Mouse (Mus musculus) gastrocnemius, postnatal 36 days (tissue): ENCODE data around the gene Zkscan6. TPM values are rescaled to one million over a fixed set of nuclear protein-coding genes. Genes with fewer than 3 reads are reported as not detected.
A peak's percentile ranks its signal among the peaks of the same experiment; 100 is the strongest.

Source experiments
- DNase-seq, 2 experiments: peaks; one replicate each; pipeline ENCODE4 v3.0.0; 2022
- intact Hi-C: fragments of 180-260 bp; cut with DNase I; formaldehyde crosslinking; loops from one replicate; pipeline ENCODE4 v1.15.1; 2025
- long read RNA-seq, 2 experiments: library from polyadenylated mRNA; stranded (forward); transcript quantifications; one replicate each; pipeline ENCODE4 v2.0.0; 2021
- total RNA-seq, 2 experiments: library from RNA; stranded (reverse); gene quantifications; 2 replicates each; pipeline ENCODE4 v1.2.3; 2021

Gene Zkscan6
- total RNA-seq, result 1 to 10 TPM; 1.4 to 2.6 TPM
- long read RNA-seq, experiment 1, result 0 reads
- long read RNA-seq, experiment 2, result 0 reads

GRCm38 (mm10) chr11:65806909-65807504 lies at the start of gene Zkscan6:
TSS of gene Zkscan6 (plus strand) at chr11:65807175.
- peak; percentile 76 to 84 for DNase-seq
- intact Hi-C loops, result no loop called here

- DNase-seq, result no peak
- intact Hi-C loops, result no loop called here
Observed at GRCm38 (mm10) chr11:65759350-65759749, 47.6 kb upstream of the Zkscan6 start.

GRCm38 (mm10) chr11:65760912-65761311 lies 46.1 kb upstream of the Zkscan6 start:
- DNase-seq, result no peak
- intact Hi-C loops, result no loop called here

GRCm38 (mm10) chr11:65768445-65768844 lies 38.5 kb upstream of the Zkscan6 start:
- intact Hi-C loops, result no loop called here

GRCm38 (mm10) chr11:65769990-65770389 lies 37.0 kb upstream of the Zkscan6 start:
- intact Hi-C loops, result no loop called here
- DNase-seq, result no peak

More at GRCm38 (mm10) chr11:65768445-65768844, 38.5 kb upstream of the Zkscan6 start:
- no peak for DNase-seq

GRCm38 (mm10) chr11:65771546-65771945 lies 35.4 kb upstream of the Zkscan6 start:
- intact Hi-C loops, result no loop called here

GRCm38 (mm10) chr11:65773535-65773934 lies 33.4 kb upstream of the Zkscan6 start:
- no peak for DNase-seq
- intact Hi-C loops, result no loop called here

More at GRCm38 (mm10) chr11:65771546-65771945, 35.4 kb upstream of the Zkscan6 start:
- no peak for DNase-seq

GRCm38 (mm10) chr11:65773946-65774656 lies 32.9 kb upstream of the Zkscan6 start:
- intact Hi-C loops, result no loop called here

GRCm38 (mm10) chr11:65776906-65777611 lies 29.9 kb upstream of the Zkscan6 start:
- intact Hi-C loops, result no loop called here
- no peak for DNase-seq

More at GRCm38 (mm10) chr11:65773946-65774656, 32.9 kb upstream of the Zkscan6 start:
- no peak for DNase-seq

GRCm38 (mm10) chr11:65777810-65778209 lies 29.2 kb upstream of the Zkscan6 start:
- no peak for DNase-seq
- intact Hi-C loops, result no loop called here

GRCm38 (mm10) chr11:65779066-65779465 lies 27.9 kb upstream of the Zkscan6 start:
- DNase-seq, result no peak
- intact Hi-C loops, result no loop called here

- DNase-seq, result no peak
- intact Hi-C loops, result no loop called here
Observed at GRCm38 (mm10) chr11:65779578-65779977, 27.4 kb upstream of the Zkscan6 start.

GRCm38 (mm10) chr11:65781596-65781995 lies 25.4 kb upstream of the Zkscan6 start:
- no peak for DNase-seq
- intact Hi-C loops, result loop anchor here (10.0 kb wide), 1 partner anchor 47 kb away; no protein-coding TSS in a partner anchor

GRCm38 (mm10) chr11:65786160-65786559 lies 20.8 kb upstream of the Zkscan6 start:
- intact Hi-C loops, result loop anchor here (10.0 kb wide), 1 partner anchor 51 kb away; no protein-coding TSS in a partner anchor
- DNase-seq, result no peak

- intact Hi-C loops, result loop anchor here (10.0 kb wide), 1 partner anchor 53 kb away; no protein-coding TSS in a partner anchor
- no peak for DNase-seq
Observed at GRCm38 (mm10) chr11:65787421-65788151, 19.4 kb upstream of the Zkscan6 start.

- DNase-seq, result peak; percentile 89 to 91
- intact Hi-C loops, result loop anchor here (10.0 kb wide), 1 partner anchor 53 kb away; no protein-coding TSS in a partner anchor
Observed at GRCm38 (mm10) chr11:65788154-65788553, 18.8 kb upstream of the Zkscan6 start, which contains the start of gene Map2k4. TSS of gene Map2k4 (minus strand) at chr11:65788297.

- DNase-seq, result no peak
- intact Hi-C loops, result no loop called here
Observed at GRCm38 (mm10) chr11:65794428-65795219, 12.4 kb upstream of the Zkscan6 start.

GRCm38 (mm10) chr11:65795896-65796295 lies 11.1 kb upstream of the Zkscan6 start:
- DNase-seq, result no peak
- intact Hi-C loops, result no loop called here

- intact Hi-C loops, result no loop called here
- DNase-seq, result no peak
Observed at GRCm38 (mm10) chr11:65801899-65802298, 5.1 kb upstream of the Zkscan6 start.
